Mouse (Mus musculus) monocyte, adult 59 days (primary cell): ENCODE results near the gene Ruvbl2. TPM values are rescaled to one million over a fixed set of nuclear protein-coding genes. Genes with fewer than 3 reads are reported as not detected.

Experiments used
- total RNA-seq, 2 experiments: library from RNA; stranded (reverse); gene quantifications; one replicate each; pipeline ENCODE4 v1.2.4; 2023

The Ruvbl2 gene
- total RNA-seq, result 10 to 100 TPM; 27.3 to 29.0 TPM

GRCm38 (mm10) chr7:45437521-45438276, at the start of gene Ruvbl2:
Ruvbl2 (minus strand) TSS chr7:45438096.

GRCm38 (mm10) chr7:45486761-45487415, 49.0 kb upstream of the Ruvbl2 start, which contains the start of gene Gm45808:
Gm45808 (minus strand) TSS chr7:45486811.

DNA sequence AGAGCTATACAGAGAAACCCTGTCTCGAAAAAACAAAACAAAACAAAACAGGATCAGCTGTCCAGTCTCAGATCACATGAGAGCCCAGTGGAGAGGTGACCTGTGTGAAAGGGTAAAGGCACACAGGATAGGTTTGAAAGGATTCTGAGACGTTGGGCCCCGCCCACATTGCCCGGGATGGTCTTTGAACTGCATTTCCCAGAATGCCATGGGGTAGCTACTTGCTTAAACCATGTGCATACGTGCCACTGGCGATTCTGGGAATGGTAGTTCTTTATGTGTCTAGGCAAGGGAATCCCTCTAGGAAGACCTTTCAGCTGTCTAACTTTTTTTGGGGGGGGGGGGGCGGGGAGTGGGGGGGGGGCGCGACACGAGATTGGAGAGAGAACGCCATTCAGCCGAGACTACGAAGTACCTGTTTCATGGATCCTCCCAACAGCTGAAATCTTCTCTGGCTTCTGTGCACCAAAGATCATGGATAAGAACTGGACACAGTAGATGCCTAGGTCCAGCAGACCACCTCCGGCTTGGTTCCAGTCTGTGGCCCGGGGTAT, 43.6 kb upstream of the Ruvbl2 start, which contains the start of gene Tulp2:
Gene Tulp2, plus strand, starts transcription at position 504 of the 554 bp plus-strand sequence.

DNA sequence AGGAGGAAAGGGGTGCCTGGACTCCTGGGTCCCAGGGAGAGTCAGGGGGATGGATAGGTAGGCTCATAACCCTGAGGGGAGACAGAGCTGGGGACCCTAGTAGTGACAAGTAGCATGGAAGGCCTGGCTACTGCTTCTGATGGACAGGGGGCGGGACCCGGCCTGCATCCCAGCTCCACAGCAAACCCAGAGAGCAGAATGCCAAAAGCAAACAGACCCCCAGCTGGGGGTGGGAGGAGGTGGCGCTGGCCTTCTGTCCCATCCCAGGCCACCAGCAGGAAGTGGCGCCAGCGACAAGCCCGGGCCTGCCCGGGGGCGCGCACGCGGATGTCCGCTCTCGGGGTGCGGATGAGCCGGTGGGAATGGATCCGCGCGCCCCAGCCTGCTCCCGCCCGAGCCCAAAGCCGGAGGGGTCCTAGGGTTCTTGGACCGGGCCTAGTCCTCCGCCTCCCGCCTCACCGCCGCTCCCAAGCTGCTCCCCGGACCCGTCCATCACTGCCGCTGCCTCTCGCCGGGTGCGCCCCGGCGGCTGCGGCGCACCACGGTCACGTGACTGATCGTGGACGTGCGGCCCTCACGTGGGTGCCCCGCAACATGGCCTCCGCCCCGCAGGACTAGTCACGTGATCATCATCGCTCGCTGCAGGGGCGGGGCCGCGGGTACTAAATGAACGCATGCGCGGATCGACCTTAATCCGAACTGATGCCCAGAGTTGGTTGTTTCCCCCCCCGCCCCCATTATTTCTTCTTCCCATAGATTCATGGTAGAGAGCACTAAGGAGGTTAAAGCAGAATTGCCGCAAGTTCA, 28.6 kb upstream of the Ruvbl2 start, which contains the start of gene Bax:
Gene Bax, minus strand, starts transcription at position 616 of the 807 bp plus-strand sequence.

GRCm38 (mm10) chr7:45459564-45460140, 21.8 kb upstream of the Ruvbl2 start, which contains the start of gene Ftl1:
Ftl1 (minus strand) TSS chr7:45459884.

DNA sequence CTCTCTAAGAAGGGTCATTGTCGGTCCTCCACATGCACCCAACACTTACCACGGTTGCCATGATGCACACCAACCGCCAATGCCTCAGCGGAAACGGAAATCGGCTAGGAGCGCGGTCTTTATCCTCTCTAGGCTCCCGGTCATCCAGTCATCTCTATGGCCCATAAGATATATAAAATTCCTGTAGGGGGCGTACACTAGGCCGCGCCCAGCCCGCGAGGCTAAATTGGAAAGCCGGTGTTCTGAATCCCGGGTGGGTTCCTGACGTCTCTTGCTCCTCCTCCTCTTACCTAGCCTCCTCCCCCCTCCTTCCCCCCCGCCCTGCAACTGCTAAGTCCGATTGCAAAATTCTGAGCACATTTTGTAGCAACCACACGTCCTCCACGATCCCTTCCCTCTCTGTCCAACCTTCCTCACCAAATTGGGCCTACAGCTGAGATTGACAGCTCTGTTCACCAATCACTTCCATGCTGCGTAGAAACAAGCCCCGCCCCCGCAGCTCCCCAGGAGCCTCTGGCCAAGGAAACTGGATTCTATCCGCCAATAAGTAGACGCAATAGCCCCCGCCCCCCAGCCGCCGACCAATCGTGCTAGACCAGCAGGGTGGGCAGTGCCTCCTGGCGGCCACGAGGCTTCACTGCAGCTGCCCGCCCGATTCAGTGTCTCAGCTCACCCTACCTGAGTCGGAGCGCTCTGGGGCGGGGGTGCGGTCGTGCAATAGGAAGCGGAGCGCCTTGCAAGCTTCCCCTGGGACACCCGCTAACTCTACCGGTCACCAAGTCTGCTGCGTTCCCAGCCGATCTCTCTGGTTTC, 3.5 kb downstream of the Ruvbl2 start, which contains the start of gene Gys1:
Gene Gys1, plus strand, starts transcription at position 642 of the 813 bp plus-strand sequence.

DNA sequence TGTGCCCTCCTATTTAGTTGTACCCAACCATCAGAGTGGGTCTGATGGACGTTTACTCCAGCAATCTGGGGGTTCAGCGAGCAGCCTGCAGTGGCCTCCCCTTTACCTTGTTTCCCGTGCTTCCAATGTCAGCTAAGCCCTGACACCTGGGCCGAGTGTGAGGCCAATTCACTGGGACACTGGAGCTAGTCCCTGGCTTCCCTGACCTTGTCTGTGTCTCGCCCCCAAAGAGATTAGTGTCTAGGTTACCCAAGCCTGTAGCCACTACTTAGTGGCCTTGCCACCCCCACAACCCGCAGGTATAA, 17.3 kb downstream of the Ruvbl2 start, which contains the start of gene Lhb:
Gene Lhb, plus strand, starts transcription at position 206 of the 305 bp plus-strand sequence.

GRCm38 (mm10) chr7:45413113-45413863, 24.6 kb downstream of the Ruvbl2 start, which contains the start of gene Ntf5:
Ntf5 (plus strand) TSS chr7:45413695.

GRCm38 (mm10) chr7:45405091-45406075, 32.5 kb downstream of the Ruvbl2 start, which contains the start of gene Kcna7:
Kcna7 (plus strand) TSS chr7:45405653.

DNA sequence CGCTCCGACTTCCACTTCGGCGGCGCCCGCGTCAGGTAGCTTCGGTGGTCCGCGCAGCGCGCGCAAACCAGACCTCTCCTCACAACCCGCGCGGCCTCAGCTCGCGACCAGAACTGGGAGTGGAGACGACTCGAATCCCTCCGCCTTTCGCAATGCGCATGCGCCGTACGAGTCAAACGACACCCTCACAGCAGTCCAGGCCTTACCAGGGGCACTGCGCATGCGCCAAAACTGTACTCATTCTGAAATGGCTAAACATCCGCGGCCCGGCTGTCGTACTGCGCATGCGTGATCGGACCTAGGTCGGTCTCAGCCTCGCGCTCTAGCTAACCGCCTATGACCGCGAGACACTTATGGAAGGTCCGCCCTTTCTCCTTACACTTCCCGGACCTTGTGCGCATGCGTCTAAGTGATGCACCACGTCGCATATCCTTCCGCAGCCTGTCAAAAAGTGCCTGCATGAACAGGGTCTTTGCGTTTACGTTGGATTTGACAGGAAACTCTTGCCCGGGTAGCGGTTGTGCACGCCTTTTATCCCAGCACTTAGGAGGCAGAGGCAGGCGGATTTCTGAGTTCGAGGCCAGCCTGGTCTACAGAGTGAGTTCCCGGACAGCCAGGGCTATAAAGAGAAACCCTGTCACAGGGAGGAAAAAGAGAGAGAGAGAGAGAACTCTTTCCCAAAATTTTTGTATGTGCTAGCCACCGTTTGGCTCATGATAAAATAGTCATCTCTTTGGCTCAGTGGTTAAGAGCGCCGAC, 42.1 kb downstream of the Ruvbl2 start, which contains the start of gene Snrnp70:
Gene Snrnp70, minus strand, starts transcription at position 165 of the 759 bp plus-strand sequence.

Other genes with a start within 250 kb of the Ruvbl2 start
- gene Ccdc155, start 233.2 kb downstream of the Ruvbl2 start, total RNA-seq, result not detected
- gene Dkkl1, start 225.9 kb downstream of the Ruvbl2 start, total RNA-seq, result 1 to 10 TPM in 1 of 2 experiments, under 1 TPM in 1; 0.71 to 1.8 TPM
- gene Tead2, start 222.3 kb downstream of the Ruvbl2 start, total RNA-seq, result 1 to 10 TPM in 1 of 2 experiments, under 1 TPM in 1; 0.46 to 3.1 TPM
- 100 to 1,000 TPM; 153 to 162 TPM for gene Cd37, start 199.0 kb downstream of the Ruvbl2 start, total RNA-seq
- gene Slc6a16, start 197.0 kb downstream of the Ruvbl2 start, total RNA-seq, result not detected
- gene Slc6a21, start 160.6 kb downstream of the Ruvbl2 start, total RNA-seq, result under 1 TPM in 1 of 2 experiments, not detected in 1; 0.27 TPM
- gene Trpm4, start 104.3 kb downstream of the Ruvbl2 start, total RNA-seq, result 10 to 100 TPM; 13.8 to 14.3 TPM
- not detected for gene Hrc, start 102.8 kb downstream of the Ruvbl2 start, total RNA-seq
- under 1 TPM; 0.18 to 0.67 TPM for gene Ppfia3, start 71.1 kb downstream of the Ruvbl2 start, total RNA-seq
- not detected for gene Lin7b, start 67.5 kb downstream of the Ruvbl2 start, total RNA-seq
- 100 to 1,000 TPM; 372 to 402 TPM for gene Snrnp70, start 42.4 kb downstream of the Ruvbl2 start, total RNA-seq
- not detected for gene Kcna7, start 32.4 kb downstream of the Ruvbl2 start, total RNA-seq
- gene Ntf5, start 24.4 kb downstream of the Ruvbl2 start, total RNA-seq, result not detected
- not detected for gene Lhb, start 17.3 kb downstream of the Ruvbl2 start, total RNA-seq
- gene Gys1, start 3.3 kb downstream of the Ruvbl2 start, total RNA-seq, result 10 to 100 TPM in 1 of 2 experiments, 1 to 10 TPM in 1; 7.7 to 10.9 TPM
- 1,000 to 10,000 TPM; 2,883 to 3,990 TPM for gene Ftl1, start 21.8 kb upstream of the Ruvbl2 start, total RNA-seq
- 100 to 1,000 TPM; 111 to 121 TPM for gene Bax, start 28.8 kb upstream of the Ruvbl2 start, total RNA-seq
- not detected for gene Tulp2, start 43.8 kb upstream of the Ruvbl2 start, total RNA-seq
- 1 to 10 TPM; 1.3 to 1.7 TPM for gene Gm45808, start 48.7 kb upstream of the Ruvbl2 start, total RNA-seq
- gene Dhdh, start 50.7 kb upstream of the Ruvbl2 start, total RNA-seq, result 10 to 100 TPM; 10.4 to 11.5 TPM
- gene Nucb1, start 72.3 kb upstream of the Ruvbl2 start, total RNA-seq, result 100 to 1,000 TPM; 153 to 162 TPM
- gene Ppp1r15a, start 88.2 kb upstream of the Ruvbl2 start, total RNA-seq, result 100 to 1,000 TPM; 820 to 877 TPM
- under 1 TPM; 0.71 to 0.79 TPM for gene Plekha4, start 88.2 kb upstream of the Ruvbl2 start, total RNA-seq
- under 1 TPM in 1 of 2 experiments, not detected in 1; 0.39 TPM for gene Hsd17b14, start 116.8 kb upstream of the Ruvbl2 start, total RNA-seq
- gene Bcat2, start 132.1 kb upstream of the Ruvbl2 start, total RNA-seq, result 10 to 100 TPM; 64.9 to 67.0 TPM
- not detected for gene Fgf21, start 177.4 kb upstream of the Ruvbl2 start, total RNA-seq
- not detected for gene Fut1, start 179.2 kb upstream of the Ruvbl2 start, total RNA-seq
- gene Izumo1, start 183.7 kb upstream of the Ruvbl2 start, total RNA-seq, result under 1 TPM in 1 of 2 experiments, not detected in 1; 0.36 TPM
- gene Rasip1, start 189.4 kb upstream of the Ruvbl2 start, total RNA-seq, result under 1 TPM; 0.45 to 0.49 TPM
- not detected for gene Mamstr, start 201.9 kb upstream of the Ruvbl2 start, total RNA-seq
- not detected for gene Fut2, start 228.3 kb upstream of the Ruvbl2 start, total RNA-seq
- gene Ntn5, start 245.9 kb upstream of the Ruvbl2 start, total RNA-seq, result not detected